Mouse (Mus musculus): ENCODE measurements around the gene Slc39a11. TPM values are rescaled to one million over a fixed set of nuclear protein-coding genes. Genes with fewer than 3 reads are reported as not detected.
A peak's percentile ranks its signal among the peaks of the same experiment; 100 is the strongest.

The Slc39a11 gene
- polyA plus RNA-seq, 1 experiment = 0.08 TPM

DNA sequence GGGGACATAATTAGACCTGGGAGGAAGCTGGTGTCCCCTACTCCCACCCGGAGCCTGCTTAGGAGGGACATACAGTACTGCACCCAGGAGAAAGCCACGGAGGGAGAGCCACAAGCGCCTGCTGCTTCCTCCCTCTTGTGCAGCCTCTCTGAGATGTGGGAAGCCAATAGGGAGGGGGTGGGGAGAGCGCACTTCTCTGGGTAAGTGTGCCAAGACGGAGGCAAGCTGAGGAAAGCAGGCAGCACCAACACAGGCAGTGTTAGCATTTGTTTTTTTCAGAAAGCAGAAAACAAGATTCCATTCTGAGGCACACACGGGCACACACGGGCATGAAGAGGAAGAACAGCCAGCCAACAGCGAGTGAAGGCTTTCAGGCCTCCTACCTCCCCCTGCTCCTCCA is 129.5 kb downstream of the Slc39a11 start:
- TF ChIP-seq GATA1 (IDR thresholded peaks at IDR 0.05; ENCODE audit: low read length) (no peak), TAL1 (IDR thresholded peaks at IDR 0.05; ENCODE audit: low read length) (no peak)
- Histone ChIP-seq H3K4me3 (replicated peaks) (no peak overlapping the region), H3K9me3 (ENCODE audit: control insufficient read depth, low read length) (no peaks in the 10 kb centered on the region), H3K4me1 (ENCODE audit: control insufficient read depth) (peaks cover 5% of the 10 kb centered on the region), H3K27me3 (ENCODE audit: control insufficient read depth) (no peaks in the 10 kb centered on the region), H3K36me3 (ENCODE audit: control insufficient read depth) (no peaks in the 10 kb centered on the region; the same call in 1 of the 2 replicates)

DNA sequence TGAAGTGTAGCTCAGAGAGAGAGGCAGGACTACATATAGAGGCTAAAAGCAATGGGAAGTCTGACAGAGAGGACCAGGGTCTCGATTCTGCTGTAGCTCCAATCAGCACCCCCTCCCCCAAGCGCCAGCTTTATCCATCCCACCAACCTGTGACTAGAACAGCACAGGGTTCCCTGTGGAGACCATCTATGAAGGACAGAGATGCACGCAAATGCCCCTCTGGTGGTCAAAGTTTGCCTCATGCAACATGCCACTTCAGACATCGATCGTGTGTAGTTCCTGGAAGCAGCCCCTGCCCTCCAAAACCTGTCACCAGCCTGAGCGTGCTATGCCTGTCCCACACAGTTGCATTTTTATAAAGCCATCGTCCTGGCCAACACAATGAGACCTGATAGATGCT is 129.9 kb downstream of the Slc39a11 start:
- no peaks in the 10 kb centered on the region for H3K9me3 ChIP-seq (ENCODE audit: control insufficient read depth, low read length)
- H3K27me3 ChIP-seq (ENCODE audit: control insufficient read depth) = no peaks in the 10 kb centered on the region

DNA sequence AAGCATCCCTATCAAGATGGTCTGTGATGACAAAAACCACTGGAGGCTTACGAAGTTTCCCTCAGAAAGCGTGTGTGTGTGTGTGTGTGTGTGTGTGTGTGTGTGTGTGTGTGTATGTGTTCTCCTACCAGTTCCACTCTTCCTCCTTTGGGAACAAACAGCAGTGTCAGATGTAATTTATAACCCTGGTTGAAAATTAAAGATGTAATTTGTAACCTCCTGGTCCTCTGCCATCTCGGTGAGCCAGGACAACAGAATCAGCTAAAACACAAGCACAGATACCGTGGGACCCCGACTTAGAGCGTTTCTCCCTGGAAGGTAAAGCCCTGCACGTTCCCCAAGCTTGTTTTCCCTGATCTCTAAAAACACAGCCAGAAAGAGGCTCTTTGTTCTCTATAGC is 131.7 kb downstream of the Slc39a11 start:
- TF ChIP-seq TAL1 (IDR thresholded peaks at IDR 0.05; ENCODE audit: low read length) (no peak), GATA1 (IDR thresholded peaks at IDR 0.05; ENCODE audit: low read length) (no peak)
- H3K4me1 ChIP-seq (ENCODE audit: control insufficient read depth) = peaks cover 5% of the 10 kb centered on the region
- no peaks in the 10 kb centered on the region for H3K9me3 ChIP-seq (ENCODE audit: control insufficient read depth, low read length)
- no peak overlapping the region for H3K4me3 ChIP-seq (replicated peaks)
- no peaks in the 10 kb centered on the region; the same call in 1 of the 2 replicates for H3K36me3 ChIP-seq (ENCODE audit: control insufficient read depth)
- no peaks in the 10 kb centered on the region for H3K27me3 ChIP-seq (ENCODE audit: control insufficient read depth)

More for the DNA sequence above, 129.9 kb downstream of the Slc39a11 start:
- Histone ChIP-seq H3K36me3 (ENCODE audit: control insufficient read depth) (no peaks in the 10 kb centered on the region; the same call in 1 of the 2 replicates), H3K4me1 (ENCODE audit: control insufficient read depth) (peaks cover 5% of the 10 kb centered on the region), H3K4me3 (replicated peaks) (no peak overlapping the region)
- TF ChIP-seq TAL1 (IDR thresholded peaks at IDR 0.05; ENCODE audit: low read length) (no peak), GATA1 (IDR thresholded peaks at IDR 0.05; ENCODE audit: low read length) (no peak)

DNA sequence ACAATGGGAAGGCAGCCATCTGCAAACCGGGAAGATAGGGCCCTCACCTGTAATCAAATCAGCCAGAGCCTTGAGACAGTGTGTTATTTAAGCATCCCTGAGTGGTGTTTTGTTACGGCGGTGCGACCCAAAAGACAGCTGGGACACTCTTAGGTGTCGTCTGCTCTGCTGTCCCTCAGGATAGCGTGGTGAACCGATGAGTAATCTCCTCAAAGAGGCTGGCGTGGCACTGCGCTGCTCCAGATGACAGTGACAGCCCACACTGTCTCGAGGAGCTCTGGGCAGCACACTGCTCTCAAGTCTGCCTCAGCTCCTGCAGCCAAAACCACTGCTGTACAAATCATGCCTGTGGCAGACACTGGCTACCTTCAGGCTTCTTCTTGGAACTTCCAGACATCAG is 133.7 kb downstream of the Slc39a11 start:
- Histone ChIP-seq H3K4me3 (replicated peaks) (no peak overlapping the region), H3K4me1 (ENCODE audit: control insufficient read depth) (peaks cover 19% of the 10 kb centered on the region), H3K27me3 (ENCODE audit: control insufficient read depth) (no peaks in the 10 kb centered on the region), H3K9me3 (ENCODE audit: control insufficient read depth, low read length) (no peaks in the 10 kb centered on the region), H3K36me3 (ENCODE audit: control insufficient read depth) (no peaks in the 10 kb centered on the region; the same call in 1 of the 2 replicates)
- no peak for TF ChIP-seq TAL1 (IDR thresholded peaks at IDR 0.05; ENCODE audit: low read length)
- TF ChIP-seq GATA1 (IDR thresholded peaks at IDR 0.05; ENCODE audit: low read length) = no peak

DNA sequence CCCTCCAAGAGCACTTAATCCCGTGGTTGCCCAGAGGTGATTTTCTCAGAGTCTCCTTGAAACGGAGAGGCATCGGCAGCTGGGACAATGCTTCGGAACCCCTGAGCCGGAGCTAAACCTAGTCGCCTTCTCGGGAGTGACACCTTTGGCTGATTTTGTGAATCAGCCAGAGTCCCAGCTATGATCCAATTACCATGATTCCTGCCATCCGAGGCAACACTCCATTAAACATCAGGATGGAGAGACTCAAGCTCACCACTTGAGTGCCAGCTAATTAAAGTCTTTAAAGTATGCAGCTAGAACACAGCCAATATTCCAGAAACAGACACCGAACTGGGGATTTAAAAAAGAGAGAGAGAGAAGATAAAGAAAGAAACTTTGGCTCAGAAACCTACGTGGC is 136.9 kb downstream of the Slc39a11 start:
- TF ChIP-seq GATA1 (IDR thresholded peaks at IDR 0.05; ENCODE audit: low read length) (no peak), TAL1 (IDR thresholded peaks at IDR 0.05; ENCODE audit: low read length) (no peak)
- Histone ChIP-seq H3K4me3 (replicated peaks) (no peak overlapping the region), H3K4me1 (ENCODE audit: control insufficient read depth) (peaks cover 26% of the 10 kb centered on the region), H3K36me3 (ENCODE audit: control insufficient read depth) (no peaks in the 10 kb centered on the region; the same call in 1 of the 2 replicates), H3K27me3 (ENCODE audit: control insufficient read depth) (no peaks in the 10 kb centered on the region), H3K9me3 (ENCODE audit: control insufficient read depth, low read length) (no peaks in the 10 kb centered on the region)

DNA sequence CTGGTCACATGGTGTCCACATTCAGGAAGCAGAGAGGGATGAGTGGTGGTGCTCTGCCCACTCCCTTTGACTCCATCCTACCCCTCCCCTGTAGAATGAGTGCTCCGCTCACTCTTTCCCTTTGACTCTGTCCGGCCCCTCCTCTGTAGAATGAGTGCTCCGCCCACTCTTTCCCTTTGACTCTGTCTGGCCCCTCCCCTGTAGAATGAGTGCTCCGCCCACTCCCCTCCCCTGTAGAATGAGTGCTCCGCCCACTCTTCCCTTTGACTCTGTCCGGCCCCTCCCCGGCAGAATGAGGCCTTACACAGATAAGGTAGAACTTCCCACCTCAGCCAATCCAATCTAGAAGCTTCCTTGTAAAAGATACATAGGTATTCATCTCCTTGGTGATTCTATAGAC is 137.7 kb downstream of the Slc39a11 start:
- no peak overlapping the region for H3K4me3 ChIP-seq (replicated peaks)
- H3K36me3 ChIP-seq (ENCODE audit: control insufficient read depth) = no peaks in the 10 kb centered on the region; the same call in 1 of the 2 replicates
- H3K27me3 ChIP-seq (ENCODE audit: control insufficient read depth) = no peaks in the 10 kb centered on the region
- peaks cover 27% of the 10 kb centered on the region for H3K4me1 ChIP-seq (ENCODE audit: control insufficient read depth)
- no peak for TF ChIP-seq TAL1 (IDR thresholded peaks at IDR 0.05; ENCODE audit: low read length)
- no peak for TF ChIP-seq GATA1 (IDR thresholded peaks at IDR 0.05; ENCODE audit: low read length)
- H3K9me3 ChIP-seq (ENCODE audit: control insufficient read depth, low read length) = no peaks in the 10 kb centered on the region

DNA sequence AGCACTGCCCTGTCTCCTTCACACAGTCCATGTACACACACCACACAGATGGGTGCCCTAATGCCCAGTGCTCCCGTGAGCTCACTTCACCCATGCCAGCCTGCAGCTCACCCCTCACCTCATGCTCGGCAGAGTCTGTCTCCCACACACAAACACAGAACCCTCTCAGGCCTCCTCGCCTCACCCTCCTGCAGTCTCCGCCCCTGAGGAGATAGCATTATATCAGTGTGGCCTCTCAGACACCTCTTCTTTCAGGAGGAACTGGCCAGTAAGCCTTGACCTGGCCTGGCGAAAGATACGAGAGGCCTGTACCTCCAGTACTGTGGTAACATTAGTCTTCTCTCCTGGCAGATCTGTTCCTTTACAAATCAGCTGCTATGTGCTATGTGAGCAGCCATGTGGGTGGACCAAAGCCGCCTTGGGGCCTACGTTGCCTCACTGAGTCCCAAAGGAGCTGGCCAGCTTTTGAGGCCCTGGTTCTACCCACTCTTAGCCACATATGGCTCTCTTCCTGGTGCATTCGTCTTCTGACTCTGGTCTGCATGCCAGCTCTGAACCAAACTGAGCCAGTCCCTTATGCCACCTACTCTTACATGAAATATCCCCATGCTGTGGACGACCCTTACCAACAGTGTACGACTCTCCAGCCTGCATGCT is 138.8 kb downstream of the Slc39a11 start:
- no peaks in the 10 kb centered on the region; the same call in 1 of the 2 replicates for H3K36me3 ChIP-seq (ENCODE audit: control insufficient read depth)
- peak overlapping the region; percentile 21 for H3K4me3 ChIP-seq (replicated peaks)
- peaks cover 32% of the 10 kb centered on the region for H3K4me1 ChIP-seq (ENCODE audit: control insufficient read depth)
- TF ChIP-seq GATA1 (IDR thresholded peaks at IDR 0.05; ENCODE audit: low read length) = no peak
- no peaks in the 10 kb centered on the region for H3K27me3 ChIP-seq (ENCODE audit: control insufficient read depth)
- no peaks in the 10 kb centered on the region for H3K9me3 ChIP-seq (ENCODE audit: control insufficient read depth, low read length)

DNA sequence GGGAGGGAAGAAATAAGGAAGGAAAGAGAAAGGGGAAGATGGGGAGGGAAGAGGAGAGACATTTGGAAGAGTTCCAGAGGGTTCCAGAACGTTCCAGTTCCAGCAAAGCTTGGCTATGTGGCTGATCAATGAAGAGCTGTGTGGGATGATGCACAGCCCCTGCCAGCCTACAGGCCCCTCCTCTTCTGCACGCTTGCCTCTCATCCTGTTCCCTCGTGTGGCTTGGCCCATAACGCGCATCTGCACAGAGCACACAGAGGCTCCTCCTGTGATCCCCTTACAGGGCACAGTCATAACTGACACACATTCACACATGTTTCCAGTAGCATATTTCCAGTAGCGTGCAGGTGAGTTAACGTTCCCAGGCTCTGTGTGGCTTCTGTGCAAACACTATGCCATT is 139.6 kb downstream of the Slc39a11 start:
- Histone ChIP-seq H3K4me1 (ENCODE audit: control insufficient read depth) (peaks cover 41% of the 10 kb centered on the region), H3K27me3 (ENCODE audit: control insufficient read depth) (no peaks in the 10 kb centered on the region), H3K4me3 (replicated peaks) (no peak overlapping the region), H3K9me3 (ENCODE audit: control insufficient read depth, low read length) (no peaks in the 10 kb centered on the region), H3K36me3 (ENCODE audit: control insufficient read depth) (no peaks in the 10 kb centered on the region; the same call in 1 of the 2 replicates)
- TF ChIP-seq GATA1 (IDR thresholded peaks at IDR 0.05; ENCODE audit: low read length) (no peak), TAL1 (IDR thresholded peaks at IDR 0.05; ENCODE audit: low read length) (no peak)

DNA sequence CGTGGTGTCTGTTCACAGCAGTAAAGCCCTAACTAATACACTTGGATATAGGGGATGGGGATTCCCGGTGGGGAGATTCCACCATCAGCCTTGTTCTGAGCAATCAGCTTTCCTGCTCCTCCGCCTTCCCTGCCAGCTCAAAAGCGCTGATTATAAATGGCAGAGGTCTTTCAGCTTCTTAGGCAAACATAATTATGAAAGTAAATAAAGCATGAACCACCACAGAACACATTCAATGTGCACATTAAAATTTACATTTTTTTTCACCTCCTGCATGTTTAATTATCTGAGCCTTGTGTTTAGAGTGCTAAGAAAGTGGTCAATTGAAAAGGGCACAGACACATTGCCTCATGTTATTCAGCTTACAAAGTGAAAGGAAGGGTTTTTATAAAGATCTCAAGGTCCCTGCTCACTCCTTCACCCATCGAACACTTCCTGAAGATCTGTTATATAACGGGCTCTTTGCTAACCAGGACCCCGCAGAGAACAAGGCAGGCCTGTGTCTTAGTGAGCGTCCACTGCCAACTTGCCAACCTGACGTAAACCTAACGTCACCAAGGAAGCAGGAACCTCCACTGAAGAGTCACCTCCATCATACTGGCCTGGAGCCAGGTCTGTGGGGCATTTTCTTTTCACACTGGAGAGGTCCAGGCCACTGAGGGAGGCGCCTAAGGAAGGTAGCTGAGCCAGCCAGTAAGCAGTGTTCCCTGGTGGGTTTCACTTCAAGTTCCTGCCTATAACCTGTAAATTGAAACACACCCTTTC is 142.0 kb downstream of the Slc39a11 start:
- H3K36me3 ChIP-seq (ENCODE audit: control insufficient read depth) = no peaks in the 10 kb centered on the region; the same call in 1 of the 2 replicates
- peaks cover 59% of the 10 kb centered on the region for H3K4me1 ChIP-seq (ENCODE audit: control insufficient read depth)
- H3K9me3 ChIP-seq (ENCODE audit: control insufficient read depth, low read length) = no peaks in the 10 kb centered on the region
- no peaks in the 10 kb centered on the region for H3K27me3 ChIP-seq (ENCODE audit: control insufficient read depth)
- no peak overlapping the region for H3K4me3 ChIP-seq (replicated peaks)
- TF ChIP-seq TAL1 (IDR thresholded peaks at IDR 0.05; ENCODE audit: low read length) (no peak), GATA1 (IDR thresholded peaks at IDR 0.05; ENCODE audit: low read length) (no peak)
